Mouse (Mus musculus) neural tube, embryonic 11.5 days (tissue): ENCODE results near the gene Paip2b. TPM values are rescaled to one million over a fixed set of nuclear protein-coding genes. Genes with fewer than 3 reads are reported as not detected.

Experiments used
- ATAC-seq: fragments of 200-750 bp; cut with Nextera tagmentation; 2 replicates; pipeline ENCODE4 v1.8.0; 2017; ENCODE audit warnings: moderate number of reproducible peaks, mild to moderate bottlenecking, moderate TSS enrichment, moderate library complexity; ENCODE audit not compliant: insufficient read depth, low FRiP score, low TSS enrichment
- DNase-seq: peaks from one replicate; pipeline ENCODE4 v3.0.0-alpha.2; 2015; ENCODE audit warnings: low spot score
- H3K27ac ChIP-seq: fragments of 300-500 bp; sonication (generic); 2 replicates; pipeline ENCODE4 v1.5.1; 2014; ENCODE audit warnings: low read depth, mild to moderate bottlenecking, low read length
- H3K27me3 ChIP-seq: fragments of 300-500 bp; sonication (generic); 2 replicates; pipeline ENCODE4 v1.6.1; 2014; ENCODE audit warnings: mild to moderate bottlenecking, low read length, mixed read lengths; ENCODE audit not compliant: control insufficient read depth, insufficient read depth
- H3K36me3 ChIP-seq: fragments of 300-500 bp; sonication (generic); 2 replicates; pipeline ENCODE4 v1.6.1; 2014; ENCODE audit warnings: mild to moderate bottlenecking, low read length, moderate library complexity, mixed read lengths; ENCODE audit not compliant: control insufficient read depth, insufficient read depth
- H3K4me1 ChIP-seq: fragments of 300-500 bp; sonication (generic); 2 replicates; pipeline ENCODE4 v1.6.1; 2014; ENCODE audit warnings: low read length, mixed read lengths; ENCODE audit not compliant: control insufficient read depth, insufficient read depth
- H3K4me2 ChIP-seq: fragments of 300-500 bp; sonication (generic); 2 replicates; pipeline ENCODE4 v1.6.1; 2014; ENCODE audit warnings: low read depth, mild to moderate bottlenecking, moderate library complexity
- H3K4me3 ChIP-seq: fragments of 300-500 bp; sonication (generic); 2 replicates; pipeline ENCODE4 v1.5.1; 2014; ENCODE audit warnings: low read depth, low read length
- H3K9ac ChIP-seq: fragments of 300-500 bp; sonication (generic); 2 replicates; pipeline ENCODE4 v1.6.1; 2014; ENCODE audit warnings: mild to moderate bottlenecking, low read length
- H3K9me3 ChIP-seq: fragments of 300-500 bp; sonication (generic); 2 replicates; pipeline ENCODE4 v1.6.1; 2016; ENCODE audit warnings: low read length; ENCODE audit not compliant: control insufficient read depth
- WGBS: fragments of 180-500 bp; shearing (Covaris S2); extraction: QIAGEN DNeasy Blood & Tissue Kit; methylation state at CpG from one replicate; pipeline ENCODE4 v1.1.7; 2014; 5-methylcytosine and 5-hydroxymethylcytosine counted together
- polyA plus RNA-seq: library from polyadenylated mRNA; unstranded; fragments of >200 nt; fragmentation: Nextera tagmentation; extraction: Ambion mirVana; gene quantifications from 2 replicates; pipeline ENCODE4 v1.2.1, GENCODE M21; 2014

Gene Paip2b
- 19.1 and 21.9 TPM in 2 replicates for polyA plus RNA-seq

GRCm38 (mm10) chr6:83831606-83832123, at the start of gene Paip2b:
Gene Paip2b, minus strand, starts transcription at chr6:83831741.
- WGBS: under 1% methylated on average over 35 of the region's 37 CpGs
- Histone ChIP-seq H3K4me3 (peak within 1 kb of the TSS; percentile 66), H3K36me3 (no peaks in the 10 kb centered on the region), H3K27me3 (no peaks in the 10 kb centered on the region), H3K9ac (peak within 1 kb of the TSS; percentile 82), H3K4me1 (0 out of 2 replicates have a peak, but pooled peaks cover 5% of the 10 kb centered on the region), H3K9me3 (no peaks in the 10 kb centered on the region), H3K27ac (peak within 1 kb of the TSS; percentile 78), H3K4me2 (peak within 1 kb of the TSS; percentile 89)
- ATAC-seq: peak; percentile 99
- peak; percentile 97 for DNase-seq

GRCm38 (mm10) chr6:83879815-83880214, 48.3 kb upstream of the Paip2b start:
- DNase-seq: peak; percentile 53
- Histone ChIP-seq H3K27ac (no peak overlapping the region), H3K4me2 (no peak overlapping the region), H3K4me1 (no peaks in the 10 kb centered on the region), H3K9ac (no peak overlapping the region), H3K36me3 (no peaks in the 10 kb centered on the region), H3K9me3 (no peaks in the 10 kb centered on the region), H3K27me3 (no peaks in the 10 kb centered on the region), H3K4me3 (no peak overlapping the region)
- 2% methylated on average over 4 of the region's 4 CpGs for WGBS
- ATAC-seq: no peak

DNA sequence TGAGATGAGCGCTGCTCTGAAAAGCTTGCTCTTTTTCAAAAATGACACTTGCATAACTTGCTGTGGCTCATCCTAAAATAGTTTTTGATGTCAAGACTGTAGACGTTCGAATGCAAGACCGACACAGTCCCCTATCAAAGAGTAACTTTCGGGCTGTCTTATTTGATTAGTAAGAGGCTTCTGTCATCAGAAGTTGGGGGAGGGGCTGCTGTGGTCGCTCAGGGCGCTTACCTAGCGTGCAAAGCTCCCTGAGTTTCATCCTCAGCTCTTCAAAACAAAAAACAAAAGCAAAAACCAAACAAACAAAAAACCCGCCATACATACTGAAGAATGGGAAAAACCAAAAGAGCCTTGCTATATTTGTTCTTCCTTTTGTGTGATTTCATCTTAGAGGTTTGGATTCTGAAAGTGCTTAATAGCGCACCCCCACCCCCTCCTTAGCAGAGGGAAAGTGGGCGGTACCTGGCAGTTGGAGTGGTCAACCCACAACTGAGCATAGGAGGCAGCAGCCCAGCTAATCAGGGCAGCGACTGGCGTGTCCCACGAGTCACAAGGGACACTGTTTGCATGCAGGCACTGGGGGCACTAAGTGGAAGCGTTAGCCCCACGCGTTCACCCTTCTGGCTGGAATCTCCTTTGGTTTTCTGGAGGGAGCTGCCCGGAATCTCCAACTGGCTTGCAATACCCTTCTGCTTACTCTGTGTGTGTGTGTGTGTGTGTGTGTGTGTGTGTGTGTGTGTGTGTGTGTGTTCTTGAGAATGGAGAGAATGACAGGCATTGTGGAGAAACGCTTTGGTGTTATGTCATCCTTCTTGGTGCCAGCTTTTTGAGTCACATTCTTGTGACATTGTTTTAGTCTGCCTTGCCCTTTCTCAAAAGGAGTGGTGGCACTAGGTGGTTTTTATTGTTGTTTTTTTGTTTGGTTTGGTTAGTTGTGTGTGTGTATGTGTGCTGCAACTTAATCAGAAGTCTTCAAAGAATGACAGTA, 36.4 kb upstream of the Paip2b start:
- Histone ChIP-seq H3K4me1 (peaks cover 5% of the 10 kb centered on the region; the same call in 1 of the 2 replicates), H3K9ac (peak overlapping the region; percentile 33), H3K9me3 (no peaks in the 10 kb centered on the region), H3K4me3 (peak overlapping the region; percentile 59), H3K36me3 (no peaks in the 10 kb centered on the region), H3K27me3 (peaks cover 3% of the 10 kb centered on the region; the same call in 1 of the 2 replicates), H3K27ac (no peak overlapping the region), H3K4me2 (peak overlapping the region; percentile 95)
- 4% methylated on average over 19 of the region's 19 CpGs for WGBS
- ATAC-seq (0 out of 2 replicates have a peak, but pooled peaks have one; percentile 48), DNase-seq (peak; percentile 36)

GRCm38 (mm10) chr6:83866954-83867597, 35.5 kb upstream of the Paip2b start, which contains the start of gene Zfp638:
Gene Zfp638, plus strand, starts transcription at chr6:83867109.
- Histone ChIP-seq H3K27ac (no peak within 1 kb of the TSS), H3K9me3 (no peaks in the 10 kb centered on the region), H3K27me3 (peaks cover 3% of the 10 kb centered on the region; the same call in 1 of the 2 replicates), H3K4me2 (peak within 1 kb of the TSS; percentile 95), H3K9ac (peak within 1 kb of the TSS; percentile 33), H3K4me1 (peaks cover 5% of the 10 kb centered on the region; the same call in 1 of the 2 replicates), H3K4me3 (peak within 1 kb of the TSS; percentile 59), H3K36me3 (no peaks in the 10 kb centered on the region)
- ATAC-seq (peak; percentile 95), DNase-seq (peak; percentile 94)
- WGBS: under 1% methylated on average over 50 of the region's 50 CpGs

GRCm38 (mm10) chr6:83866423-83866822, 34.9 kb upstream of the Paip2b start:
- WGBS: 45% methylated on average over 4 of the region's 4 CpGs
- ATAC-seq (no peak), DNase-seq (peak; percentile 14)

DNA sequence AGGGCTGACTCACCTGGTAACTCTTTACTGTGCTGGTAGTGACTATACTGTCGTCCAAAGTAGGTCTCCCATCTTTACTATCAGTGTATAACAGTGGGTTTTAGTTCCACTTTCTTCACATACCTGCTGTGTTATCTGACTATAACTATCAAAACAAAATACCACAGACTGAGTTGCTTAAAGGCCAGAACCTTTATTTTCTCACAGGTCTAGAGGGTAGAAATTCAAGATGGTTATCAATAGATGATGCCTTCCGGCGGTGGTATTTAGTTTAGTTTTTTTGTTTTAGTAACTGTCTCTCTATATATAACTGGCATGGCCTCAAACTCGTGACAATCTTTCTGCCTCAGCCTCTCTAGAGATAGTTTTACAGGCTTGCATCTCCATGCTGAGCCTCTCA, 32.0 kb upstream of the Paip2b start:
- Histone ChIP-seq H3K4me3 (no peak overlapping the region), H3K27me3 (peaks cover 3% of the 10 kb centered on the region; the same call in 1 of the 2 replicates), H3K4me1 (peaks cover 5% of the 10 kb centered on the region; the same call in 1 of the 2 replicates), H3K4me2 (no peak overlapping the region), H3K9me3 (no peaks in the 10 kb centered on the region), H3K9ac (no peak overlapping the region), H3K36me3 (no peaks in the 10 kb centered on the region), H3K27ac (no peak overlapping the region)
- DNase-seq (no peak), ATAC-seq (no peak)
- WGBS: 77% methylated on average over 4 of the region's 4 CpGs

More at GRCm38 (mm10) chr6:83866423-83866822, 34.9 kb upstream of the Paip2b start:
- Histone ChIP-seq H3K9me3 (no peaks in the 10 kb centered on the region), H3K4me2 (peak overlapping the region; percentile 95; the same call in 1 of the 2 replicates), H3K27ac (no peak overlapping the region), H3K27me3 (peaks cover 3% of the 10 kb centered on the region; the same call in 1 of the 2 replicates), H3K9ac (no peak overlapping the region), H3K36me3 (no peaks in the 10 kb centered on the region), H3K4me1 (peaks cover 5% of the 10 kb centered on the region; the same call in 1 of the 2 replicates), H3K4me3 (no peak overlapping the region)

DNA sequence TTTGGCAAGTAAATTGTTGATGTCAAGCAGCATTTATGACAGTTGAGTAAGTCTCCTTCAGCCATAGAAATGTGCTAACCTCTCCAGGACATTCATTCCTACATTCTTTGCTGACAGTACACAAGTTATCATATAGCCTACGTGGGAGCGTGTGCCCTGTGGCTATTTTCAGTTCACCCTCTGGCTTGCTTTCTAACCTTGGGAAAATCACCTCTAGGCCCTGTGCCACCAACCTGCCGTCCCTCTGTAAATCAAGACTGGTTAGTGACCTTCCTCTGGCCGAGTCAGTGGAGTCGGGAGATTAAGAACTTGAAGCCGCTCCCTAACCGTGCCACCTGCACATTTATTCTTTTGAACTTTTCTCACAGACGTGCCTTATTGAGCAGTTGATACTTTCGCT, 28.5 kb upstream of the Paip2b start:
- H3K27ac ChIP-seq: no peak overlapping the region
- H3K4me2 ChIP-seq: no peak overlapping the region
- no peak for ATAC-seq
- no peaks in the 10 kb centered on the region for H3K4me1 ChIP-seq
- no peaks in the 10 kb centered on the region for H3K9me3 ChIP-seq
- no peak overlapping the region for H3K4me3 ChIP-seq
- H3K27me3 ChIP-seq: no peaks in the 10 kb centered on the region
- no peak for DNase-seq
- H3K36me3 ChIP-seq: no peaks in the 10 kb centered on the region
- H3K9ac ChIP-seq: no peak overlapping the region
- WGBS: 90% methylated on average over 9 of the region's 9 CpGs

GRCm38 (mm10) chr6:83857476-83857875, 25.9 kb upstream of the Paip2b start:
- H3K36me3 ChIP-seq: no peaks in the 10 kb centered on the region
- H3K4me1 ChIP-seq: no peaks in the 10 kb centered on the region
- H3K9ac ChIP-seq: no peak overlapping the region
- H3K27me3 ChIP-seq: no peaks in the 10 kb centered on the region
- no peak overlapping the region for H3K27ac ChIP-seq
- peak; percentile 15 for DNase-seq
- 41% methylated on average over 5 of the region's 5 CpGs for WGBS
- no peak for ATAC-seq
- no peaks in the 10 kb centered on the region for H3K9me3 ChIP-seq
- H3K4me2 ChIP-seq: no peak overlapping the region
- no peak overlapping the region for H3K4me3 ChIP-seq
